Mouse (Mus musculus) stomach, embryonic 14.5 days (tissue): ENCODE measurements around the gene Gm49394. TPM values are rescaled to one million over a fixed set of nuclear protein-coding genes. Genes with fewer than 3 reads are reported as not detected.

Source experiments
- ATAC-seq: fragments of 200-750 bp; cut with Nextera tagmentation; 2 replicates; pipeline ENCODE4 v1.8.0; 2017; ENCODE audit warnings: low read depth, moderate TSS enrichment; ENCODE audit not compliant: insufficient number of reproducible peaks, insufficient read depth, low FRiP score
- H3K27ac ChIP-seq: fragments of 300-500 bp; sonication (generic); 2 replicates; pipeline ENCODE4 v1.5.1; 2014; ENCODE audit warnings: mild to moderate bottlenecking, low read length, moderate library complexity, mixed read lengths
- H3K27me3 ChIP-seq: fragments of 300-500 bp; sonication (generic); 2 replicates; pipeline ENCODE4 v1.6.1; 2014; ENCODE audit warnings: low read length, control low read depth, mixed read lengths; ENCODE audit not compliant: control insufficient read depth, insufficient read depth
- H3K36me3 ChIP-seq: fragments of 300-500 bp; sonication (generic); 2 replicates; pipeline ENCODE4 v1.6.1; 2014; ENCODE audit warnings: mild to moderate bottlenecking, control low read depth, low read length, moderate library complexity, mixed read lengths; ENCODE audit not compliant: control insufficient read depth, insufficient read depth
- H3K4me1 ChIP-seq: fragments of 300-500 bp; sonication (generic); 2 replicates; pipeline ENCODE4 v1.6.1; 2014; ENCODE audit warnings: low read length, control low read depth, mixed read lengths; ENCODE audit not compliant: control insufficient read depth, insufficient read depth
- H3K4me2 ChIP-seq: fragments of 300-500 bp; sonication (generic); replicated peaks from 2 replicates; pipeline ENCODE4 v1.6.1; 2014; ENCODE audit warnings: low read depth, low read length, control low read depth
- H3K4me3 ChIP-seq: fragments of 300-500 bp; sonication (generic); 2 replicates; pipeline ENCODE4 v1.5.1; 2014; ENCODE audit warnings: low read depth, low read length, control low read depth
- H3K9ac ChIP-seq: fragments of 300-500 bp; sonication (generic); replicated peaks from 2 replicates; pipeline ENCODE4 v1.6.1; 2014; ENCODE audit warnings: low read depth, mild to moderate bottlenecking, control low read depth, low read length, moderate library complexity, mixed read lengths
- H3K9me3 ChIP-seq: fragments of 300-500 bp; sonication (generic); 2 replicates; pipeline ENCODE4 v1.6.1; 2016; ENCODE audit warnings: low read depth, low read length, control low read depth; ENCODE audit not compliant: control insufficient read depth
- WGBS: fragments of 180-500 bp; shearing (Covaris S2); extraction: QIAGEN DNeasy Blood & Tissue Kit; methylation state at CpG from one replicate; pipeline ENCODE4 v1.1.7; 2014; 5-methylcytosine and 5-hydroxymethylcytosine counted together
- polyA plus RNA-seq: library from polyadenylated mRNA; unstranded; fragments of >200 nt; fragmentation: Nextera tagmentation; extraction: Ambion mirVana; gene quantifications from 2 replicates; pipeline ENCODE4 v1.2.1, GENCODE M21; 2014

The Gm49394 gene
- polyA plus RNA-seq, 1 experiment from 2014 or later = not detected

DNA sequence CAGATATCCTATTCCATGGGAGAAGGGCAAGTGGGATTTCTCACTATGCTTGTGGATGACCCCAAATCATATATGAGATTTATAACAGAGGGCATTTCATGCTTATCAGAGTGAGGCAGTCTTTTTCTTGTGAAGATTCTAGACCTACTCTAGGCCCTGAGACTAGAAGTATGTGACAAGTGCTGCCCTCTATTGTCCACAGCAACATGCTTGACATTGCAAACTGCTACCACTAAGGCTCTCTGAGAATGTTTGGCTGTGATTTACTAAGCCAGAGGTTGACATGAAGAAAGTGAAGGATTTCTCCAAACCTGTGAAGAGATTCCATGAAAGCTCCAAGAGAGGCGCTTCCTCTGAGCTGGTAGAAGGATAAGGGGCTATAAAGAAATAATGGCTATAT is 1.3 kb upstream of the Gm49394 start:
- no peak overlapping the region for H3K4me3 ChIP-seq
- peaks cover 21% of the 10 kb centered on the region for H3K9me3 ChIP-seq
- H3K36me3 ChIP-seq = peaks cover 5% of the 10 kb centered on the region; the same call in 1 of the 2 replicates
- no peaks in the 10 kb centered on the region for H3K4me1 ChIP-seq
- H3K27me3 ChIP-seq = no peaks in the 10 kb centered on the region
- no peak overlapping the region for H3K4me2 ChIP-seq
- no peak for ATAC-seq
- WGBS = 95% methylated on average over 1 of the region's 1 CpGs
- H3K9ac ChIP-seq = no peak overlapping the region
- no peak overlapping the region for H3K27ac ChIP-seq

DNA sequence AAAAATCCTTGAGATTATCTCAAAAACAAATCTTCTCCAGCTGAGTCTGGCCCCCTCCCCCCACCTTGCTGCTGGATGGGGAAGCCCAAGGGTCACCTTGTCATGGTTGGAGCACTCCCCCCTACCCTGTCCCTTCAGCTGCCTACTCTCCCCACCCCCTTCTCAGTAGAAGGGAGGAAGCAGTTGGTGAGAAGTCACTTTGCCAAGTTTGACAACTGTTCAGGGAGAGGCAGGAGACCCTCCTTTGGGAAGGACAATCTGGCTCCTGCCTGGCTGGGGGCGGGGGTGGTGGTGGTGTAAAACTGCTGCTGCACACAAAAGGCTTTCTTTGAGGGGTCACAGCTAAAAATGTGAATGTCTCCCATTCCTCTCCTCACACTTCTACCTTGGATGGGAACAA is 1.4 kb downstream of the Gm49394 start:
- WGBS = 82% methylated on average over 1 of the region's 1 CpGs
- no peak for ATAC-seq

DNA sequence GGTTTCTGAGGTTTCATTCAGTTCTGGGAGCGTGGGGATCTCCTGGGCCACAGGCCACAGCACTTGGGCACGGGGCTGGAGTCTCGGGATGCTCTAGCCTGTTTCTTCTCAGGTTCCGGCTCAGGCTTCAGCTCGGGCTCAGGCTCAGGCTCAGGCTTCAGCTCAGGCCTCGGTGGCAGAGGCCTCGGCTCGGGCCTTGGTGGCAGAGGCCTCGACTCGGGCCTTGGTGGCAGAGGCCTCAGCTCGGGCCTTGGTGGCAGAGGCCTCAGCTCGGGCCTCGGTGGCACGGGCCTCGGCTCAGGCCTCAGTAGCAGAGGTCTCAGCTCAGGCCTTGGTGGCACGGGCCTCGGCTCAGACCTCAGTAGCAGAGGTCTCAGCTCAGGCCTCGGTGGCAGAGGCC is 2.2 kb downstream of the Gm49394 start:
- Histone ChIP-seq H3K27me3 (0 out of 2 replicates have a peak, but pooled peaks cover 11% of the 10 kb centered on the region), H3K4me2 (no peak overlapping the region), H3K9ac (no peak overlapping the region), H3K27ac (no peak overlapping the region), H3K4me3 (no peak overlapping the region), H3K36me3 (peaks cover 5% of the 10 kb centered on the region; the same call in 1 of the 2 replicates), H3K4me1 (no peaks in the 10 kb centered on the region), H3K9me3 (peaks cover 21% of the 10 kb centered on the region)
- ATAC-seq = no peak
- 91% methylated on average over 18 of the region's 18 CpGs for WGBS

More for the DNA sequence above, 1.4 kb downstream of the Gm49394 start:
- peaks cover 21% of the 10 kb centered on the region for H3K9me3 ChIP-seq
- no peak overlapping the region for H3K9ac ChIP-seq
- H3K4me2 ChIP-seq = no peak overlapping the region
- no peak overlapping the region for H3K27ac ChIP-seq
- H3K27me3 ChIP-seq = 0 out of 2 replicates have a peak, but pooled peaks cover 11% of the 10 kb centered on the region
- H3K4me3 ChIP-seq = no peak overlapping the region
- peaks cover 5% of the 10 kb centered on the region; the same call in 1 of the 2 replicates for H3K36me3 ChIP-seq
- no peaks in the 10 kb centered on the region for H3K4me1 ChIP-seq

DNA sequence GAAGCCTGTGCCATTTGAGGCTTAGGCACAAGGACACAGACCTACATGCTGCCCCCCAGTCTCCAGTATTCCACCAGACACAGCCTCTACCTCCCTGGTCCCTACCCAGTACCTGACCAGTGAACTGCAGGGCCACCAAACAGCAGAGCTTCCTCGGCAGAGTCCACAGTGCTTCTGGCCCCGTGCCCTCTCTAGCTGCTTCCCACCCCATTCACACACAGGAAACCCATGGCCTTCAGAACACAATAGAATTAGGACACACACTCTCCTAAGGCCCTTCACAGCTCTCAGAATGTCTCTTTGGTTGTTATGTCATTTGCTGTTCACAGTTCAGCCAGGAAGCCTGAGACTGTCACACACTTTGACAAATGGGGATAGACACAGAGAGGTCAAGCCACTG is 3.1 kb downstream of the Gm49394 start, which contains the start of gene Igf2:
Gene Igf2, minus strand, starts transcription at position 158 of the 400 bp plus-strand sequence.
- Histone ChIP-seq H3K4me3 (no peak within 1 kb of the TSS), H3K4me2 (no peak within 1 kb of the TSS), H3K9ac (no peak within 1 kb of the TSS), H3K36me3 (peaks cover 5% of the 10 kb centered on the region; the same call in 1 of the 2 replicates), H3K27me3 (0 out of 2 replicates have a peak, but pooled peaks cover 11% of the 10 kb centered on the region), H3K27ac (no peak within 1 kb of the TSS), H3K4me1 (no peaks in the 10 kb centered on the region), H3K9me3 (peaks cover 21% of the 10 kb centered on the region)
- 74% methylated on average over 2 of the region's 2 CpGs for WGBS
- no peak for ATAC-seq

DNA sequence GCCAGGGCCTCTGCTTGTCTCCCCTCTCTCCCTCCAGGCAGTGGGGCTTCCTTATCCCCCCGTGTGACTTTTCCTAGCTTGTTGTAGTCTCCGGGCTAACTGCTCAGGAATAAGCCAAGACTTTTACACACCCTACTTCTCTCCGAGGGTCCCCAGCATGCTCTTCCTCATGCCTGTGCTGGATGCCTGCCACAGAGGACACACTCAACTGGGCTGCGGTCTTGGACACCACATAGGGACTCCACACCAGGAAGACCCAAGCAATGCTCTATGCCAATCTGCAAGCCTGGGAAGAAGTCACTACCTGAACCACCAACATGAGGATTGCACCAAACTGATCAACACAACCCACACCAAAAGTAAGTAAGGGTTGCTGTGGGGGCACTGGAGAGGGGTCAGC is 3.6 kb downstream of the Gm49394 start:
- no peak overlapping the region for H3K27ac ChIP-seq
- peaks cover 5% of the 10 kb centered on the region; the same call in 1 of the 2 replicates for H3K36me3 ChIP-seq
- H3K4me2 ChIP-seq = no peak overlapping the region
- H3K4me3 ChIP-seq = no peak overlapping the region
- no peaks in the 10 kb centered on the region for H3K4me1 ChIP-seq
- no peak for ATAC-seq
- WGBS = 72% methylated on average over 4 of the region's 4 CpGs
- H3K27me3 ChIP-seq = 0 out of 2 replicates have a peak, but pooled peaks cover 12% of the 10 kb centered on the region
- H3K9me3 ChIP-seq = peaks cover 19% of the 10 kb centered on the region
- H3K9ac ChIP-seq = no peak overlapping the region

DNA sequence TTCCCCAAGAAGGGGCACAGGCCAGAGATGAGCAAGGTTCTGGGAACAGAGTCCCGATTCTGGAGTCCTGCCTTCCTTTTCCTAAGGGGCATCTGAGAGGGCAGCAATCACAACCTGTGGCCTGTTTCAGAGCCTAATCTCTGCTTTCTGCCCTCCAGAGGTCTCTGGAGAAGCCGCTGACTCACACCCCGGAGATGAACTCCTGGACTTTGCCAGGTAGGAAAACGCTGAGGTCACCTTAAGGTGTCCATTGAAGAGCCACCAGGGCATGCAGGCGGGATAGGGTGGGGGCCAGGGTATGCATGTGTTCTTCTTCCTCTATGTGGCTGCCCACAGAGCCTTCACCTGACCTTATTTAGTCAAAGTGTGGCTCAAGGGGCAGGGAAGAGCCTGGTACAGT is 4.4 kb downstream of the Gm49394 start:
- H3K36me3 ChIP-seq = peaks cover 5% of the 10 kb centered on the region; the same call in 1 of the 2 replicates
- ATAC-seq = no peak

DNA sequence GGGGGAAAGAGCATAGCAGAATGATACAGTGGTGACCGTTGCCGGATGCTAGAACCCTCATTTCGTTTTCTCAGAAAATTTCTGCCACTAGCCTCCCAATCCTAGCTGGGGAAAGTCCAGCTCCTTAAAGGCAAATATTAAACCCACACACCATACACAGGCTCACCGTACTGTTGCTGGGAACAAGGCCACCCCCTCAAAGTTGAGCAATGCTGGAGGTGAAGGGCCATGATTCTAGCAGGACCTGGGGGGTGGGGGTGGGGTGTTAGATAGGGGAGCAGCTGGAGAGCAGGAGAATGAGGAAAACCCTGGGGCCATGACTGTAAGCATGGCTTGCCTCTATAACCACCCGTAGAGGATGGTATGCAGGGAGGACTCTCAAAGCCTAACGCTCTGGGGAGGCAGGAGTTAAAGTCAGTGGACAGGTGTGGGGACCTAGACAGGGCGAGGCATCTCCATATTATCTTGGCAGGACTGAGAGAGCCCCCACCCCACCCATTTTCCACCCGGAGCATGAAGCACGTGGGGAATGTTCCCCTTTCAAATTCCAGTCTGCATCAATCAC is 5.2 kb downstream of the Gm49394 start:
- 7% methylated on average over 9 of the region's 9 CpGs for WGBS
- ATAC-seq = no peak
- H3K4me2 ChIP-seq = peak overlapping the region; percentile 58
- no peaks in the 10 kb centered on the region for H3K4me1 ChIP-seq
- H3K9ac ChIP-seq = peak overlapping the region; percentile 51
- peak overlapping the region; percentile 43 for H3K4me3 ChIP-seq
- H3K36me3 ChIP-seq = peaks cover 5% of the 10 kb centered on the region; the same call in 1 of the 2 replicates
- H3K9me3 ChIP-seq = peaks cover 5% of the 10 kb centered on the region
- peak overlapping the region; percentile 70; the same call in 1 of the 2 replicates for H3K27ac ChIP-seq
- peaks cover 17% of the 10 kb centered on the region; the same call in 1 of the 2 replicates for H3K27me3 ChIP-seq

More for the DNA sequence above, 4.4 kb downstream of the Gm49394 start:
- H3K9me3 ChIP-seq = peaks cover 13% of the 10 kb centered on the region
- 55% methylated on average over 5 of the region's 5 CpGs for WGBS
- no peak overlapping the region; the same call in 1 of the 2 replicates for H3K4me3 ChIP-seq
- no peak overlapping the region for H3K4me2 ChIP-seq
- H3K27me3 ChIP-seq = peaks cover 14% of the 10 kb centered on the region; the same call in 1 of the 2 replicates
- no peak overlapping the region for H3K27ac ChIP-seq
- H3K9ac ChIP-seq = no peak overlapping the region
- H3K4me1 ChIP-seq = no peaks in the 10 kb centered on the region

DNA sequence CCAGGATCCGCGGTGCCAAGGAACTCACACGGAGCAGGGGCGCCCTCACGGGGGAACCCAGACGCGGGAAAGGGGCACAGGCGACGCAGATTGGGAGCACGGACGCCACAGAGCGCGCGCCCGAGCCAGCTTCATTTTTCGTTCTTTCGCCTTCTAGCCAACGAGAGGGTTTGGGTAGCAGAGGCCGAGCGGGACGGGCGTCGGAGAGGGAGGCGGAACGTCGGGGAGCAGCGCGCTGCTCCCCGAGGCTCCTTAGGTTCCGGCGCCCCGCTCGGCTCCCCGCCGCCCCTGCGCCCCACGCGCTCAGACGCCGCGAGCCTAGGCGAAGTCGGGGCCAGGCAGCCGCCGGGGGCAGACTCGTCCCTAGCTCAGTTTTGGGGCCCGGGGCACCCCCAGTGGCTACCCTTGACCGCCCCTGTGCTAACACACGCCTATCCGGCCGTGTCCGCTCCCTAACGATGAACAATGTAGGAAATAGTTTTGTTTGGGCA is 5.8 kb downstream of the Gm49394 start:
- peaks cover 5% of the 10 kb centered on the region; the same call in 1 of the 2 replicates for H3K36me3 ChIP-seq
- H3K4me2 ChIP-seq = peak overlapping the region; percentile 58
- peak overlapping the region; percentile 51 for H3K9ac ChIP-seq
- under 1% methylated on average over 53 of the region's 53 CpGs for WGBS
- no peaks in the 10 kb centered on the region for H3K9me3 ChIP-seq
- peak overlapping the region; percentile 43 for H3K4me3 ChIP-seq
- H3K27me3 ChIP-seq = peaks cover 17% of the 10 kb centered on the region; the same call in 1 of the 2 replicates
- no peak for ATAC-seq
- peak overlapping the region; percentile 70; the same call in 1 of the 2 replicates for H3K27ac ChIP-seq
- H3K4me1 ChIP-seq = no peaks in the 10 kb centered on the region
